Mouse (Mus musculus): ENCODE data around the gene Kcnk2.
"Not testable (repeated sequence)": the region's sequence is repeated elsewhere in the genome, so short reads cannot be mapped to it uniquely, and the experiment has no call there.

Gene Kcnk2

DNA sequence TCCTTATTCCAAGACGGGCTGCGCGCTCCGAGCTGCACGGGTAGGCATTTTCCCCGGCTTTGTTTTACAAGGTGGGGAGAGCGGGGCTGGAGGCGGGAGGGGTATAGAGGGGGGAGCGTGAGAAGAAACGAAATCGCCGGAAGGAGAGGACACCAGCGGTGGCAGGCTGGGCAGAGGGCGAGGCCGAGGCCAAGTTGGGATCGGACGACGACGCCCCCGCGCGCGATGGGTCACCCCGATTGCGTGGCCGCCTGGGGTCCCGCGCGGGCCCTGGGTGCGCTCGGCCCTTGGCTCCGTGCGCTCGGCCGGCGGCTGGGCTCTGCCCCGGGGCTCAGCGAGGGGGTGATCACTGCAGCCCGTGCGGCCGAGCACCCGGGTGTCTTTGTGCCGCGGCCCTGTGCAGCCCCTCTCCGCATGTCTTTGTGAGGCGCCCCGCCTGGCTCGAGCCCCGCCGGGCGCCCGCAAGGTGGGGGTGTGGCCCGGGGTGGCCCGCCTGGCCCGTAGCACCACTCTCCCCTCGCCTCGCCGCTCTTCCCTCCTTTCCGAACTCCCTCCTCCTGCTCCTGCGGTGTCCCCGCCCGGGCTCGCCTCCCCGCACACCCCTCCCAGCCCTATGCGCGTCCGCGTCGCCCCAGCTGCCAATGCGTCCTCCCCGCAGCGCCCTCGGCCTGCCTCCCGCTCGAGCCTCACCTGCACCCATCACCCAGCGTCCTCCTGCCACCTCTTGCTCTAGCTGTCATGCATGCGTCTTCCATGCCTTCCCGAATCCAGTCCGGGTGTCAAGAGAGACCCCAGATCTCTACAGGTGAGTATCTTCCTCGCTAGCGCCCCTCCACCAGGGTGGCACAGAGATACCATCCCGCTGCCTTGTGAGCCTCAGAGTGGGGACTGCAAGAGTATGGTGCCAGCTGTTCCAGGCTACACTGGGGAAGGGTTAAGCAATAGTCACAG is 58.5 kb downstream of the Kcnk2 start:
- no peak for DNase-seq (ENCODE audit: low read depth, low spot score)

- DNase-seq (ENCODE audit: low read depth, low spot score), result no peak
These were observed 59.5 kb downstream of the Kcnk2 start for GRCm38 (mm10) chr1:189342416-189343104.

DNA sequence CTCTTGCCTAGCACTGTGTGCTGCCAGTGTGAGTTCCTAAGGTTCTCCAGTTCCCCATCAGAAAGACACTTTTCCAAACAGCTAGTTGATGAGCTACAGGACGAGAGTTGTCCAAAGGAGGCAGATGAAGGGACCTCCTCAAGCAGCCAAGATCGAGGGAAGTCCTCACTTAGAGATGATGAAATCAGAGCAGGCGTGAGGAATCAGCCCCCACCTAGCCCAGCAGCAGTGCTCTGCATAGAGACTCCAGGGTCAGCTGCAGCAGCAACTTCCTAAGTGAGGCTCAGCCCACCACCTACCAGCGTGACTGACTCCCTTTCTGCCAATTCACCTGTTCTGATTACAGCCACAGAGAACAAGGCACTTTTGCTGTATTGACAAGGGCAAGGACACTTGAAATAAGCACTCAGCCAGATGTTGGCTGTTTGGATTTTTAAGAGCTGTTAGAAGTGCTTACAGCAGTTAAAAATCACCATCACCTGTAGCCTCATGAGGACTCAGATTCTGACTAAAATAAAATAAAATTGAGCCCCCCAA is 60.6 kb downstream of the Kcnk2 start:
- DNase-seq (ENCODE audit: low read depth, low spot score), result no peak

GRCm38 (mm10) chr1:189315896-189316295 is 86.2 kb downstream of the Kcnk2 start:
- DNase-seq (ENCODE audit: low read depth, low spot score), result no peak

DNA sequence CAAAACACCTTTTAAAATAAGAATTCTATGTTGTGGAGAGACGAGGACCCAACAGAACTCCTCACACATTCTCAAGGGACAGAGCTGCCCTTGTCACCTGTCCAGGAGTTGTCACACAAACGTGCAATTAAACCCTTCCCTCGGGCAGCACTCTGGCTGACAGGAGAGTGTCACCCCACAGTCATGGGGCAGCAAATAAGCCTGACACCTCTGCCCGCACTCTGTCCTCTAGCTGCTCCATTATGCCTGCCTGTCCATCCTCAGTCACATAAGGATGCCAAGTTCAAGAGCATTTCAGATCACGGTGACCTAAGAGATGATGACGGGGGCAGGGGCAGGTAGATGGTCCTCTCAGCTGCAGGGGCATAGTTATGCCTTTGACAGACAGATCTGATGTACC is 87.6 kb downstream of the Kcnk2 start:
- no peak for DNase-seq (ENCODE audit: low read depth, low spot score)

- DNase-seq (ENCODE audit: low read depth, low spot score), result no peak
These were observed 88.3 kb downstream of the Kcnk2 start for GRCm38 (mm10) chr1:189313750-189314149.

GRCm38 (mm10) chr1:189310145-189310544 is 91.9 kb downstream of the Kcnk2 start:
- no peak for DNase-seq (ENCODE audit: low read depth, low spot score)

DNA sequence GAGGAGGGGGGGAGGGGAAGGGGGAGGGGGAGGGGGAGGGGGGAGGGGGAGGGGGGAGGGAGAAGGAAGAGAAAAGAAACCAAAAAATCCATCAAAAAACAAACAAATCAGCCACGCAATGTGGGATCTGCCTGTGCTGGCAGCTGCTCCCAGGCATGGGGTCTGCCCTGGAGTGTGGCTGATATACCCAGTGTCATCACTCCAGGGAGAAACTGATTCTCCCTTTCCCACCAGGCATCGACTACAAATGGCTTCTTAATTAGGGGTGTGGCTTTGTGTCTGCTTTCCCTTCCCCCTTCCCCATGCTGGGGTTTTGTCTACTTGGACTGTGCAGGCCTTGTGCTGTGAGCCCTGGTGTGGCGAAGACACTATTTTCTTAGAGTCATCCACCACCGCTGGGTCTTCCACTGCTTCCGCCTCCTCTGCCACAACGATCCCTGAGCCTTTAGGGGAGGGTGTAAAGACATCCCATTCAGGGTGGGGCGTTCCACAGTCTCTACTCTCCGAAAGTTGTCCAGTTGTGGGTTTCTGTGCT is 97.0 kb downstream of the Kcnk2 start:
- no peak for DNase-seq (ENCODE audit: low read depth, low spot score)

DNA sequence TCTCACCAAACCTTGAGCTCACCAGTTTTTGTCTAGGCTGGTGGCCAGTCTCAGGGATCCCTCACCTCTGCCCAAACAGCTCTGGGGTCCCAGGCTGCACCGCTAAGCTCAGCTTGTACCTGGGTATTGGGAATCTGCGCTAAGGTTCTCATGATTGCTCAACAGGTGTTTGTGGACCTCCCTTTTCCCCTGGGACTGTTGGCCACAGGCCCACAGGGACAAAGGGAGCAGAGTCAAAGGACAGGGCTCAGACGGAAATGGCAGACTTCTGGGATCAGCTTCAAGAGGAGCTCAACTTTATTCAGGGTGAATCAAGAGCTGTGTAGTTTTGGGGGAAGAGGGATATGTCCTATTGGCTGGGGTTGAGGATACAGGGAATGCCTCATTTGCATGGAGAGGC is 99.1 kb downstream of the Kcnk2 start:
- DNase-seq (ENCODE audit: low read depth, low spot score), result no peak

- DNase-seq (ENCODE audit: low read depth, low spot score), result no peak
These were observed 108.2 kb downstream of the Kcnk2 start for GRCm38 (mm10) chr1:189293679-189294406.

- DNase-seq (ENCODE audit: low read depth, low spot score), result no peak
These were observed 111.2 kb downstream of the Kcnk2 start for GRCm38 (mm10) chr1:189290885-189291284.

- no peak for DNase-seq (ENCODE audit: low read depth, low spot score)
These were observed 113.1 kb downstream of the Kcnk2 start for GRCm38 (mm10) chr1:189288948-189289347.

- no peak for DNase-seq (ENCODE audit: low read depth, low spot score)
These were observed 129.8 kb downstream of the Kcnk2 start for GRCm38 (mm10) chr1:189272281-189272680.

DNA sequence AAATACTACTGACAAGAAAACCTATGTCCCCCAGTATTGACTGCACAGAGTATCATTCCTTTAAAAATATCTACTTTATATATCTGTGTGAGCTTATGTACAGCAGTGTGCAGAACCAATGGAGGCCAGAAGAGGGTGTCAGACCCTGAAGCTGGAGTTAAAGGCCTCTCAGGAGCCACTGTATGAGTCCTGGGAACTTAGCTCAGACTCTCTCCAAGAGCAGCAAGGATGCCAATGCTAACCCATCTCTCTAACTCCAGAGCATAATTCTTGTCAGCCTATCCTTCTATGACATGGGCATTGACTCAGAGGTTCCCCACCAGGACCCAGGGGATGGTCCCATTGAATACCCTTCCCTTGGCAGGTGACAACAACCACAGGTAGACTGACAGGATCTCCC is 148.4 kb downstream of the Kcnk2 start:
- no peak for DNase-seq (ENCODE audit: low read depth, low spot score)

DNA sequence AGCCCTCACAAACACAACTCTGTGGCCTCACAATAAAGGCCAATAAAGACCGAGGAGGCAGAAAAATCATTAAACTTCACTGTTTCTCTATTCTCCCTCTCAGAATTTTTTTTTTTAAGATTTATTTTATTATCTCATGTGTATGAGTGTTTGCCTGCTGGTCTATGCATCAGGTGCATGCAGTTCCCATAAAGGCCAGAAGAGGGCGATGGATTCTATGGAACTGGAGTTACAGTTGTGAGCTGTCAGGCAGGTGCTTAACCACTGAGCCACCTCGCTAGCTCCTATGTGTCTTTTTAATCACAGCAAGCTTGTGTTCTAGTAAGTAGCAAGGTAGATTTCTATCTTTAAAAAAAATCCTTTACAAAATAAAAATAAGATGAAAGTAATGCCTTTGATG is 148.9 kb downstream of the Kcnk2 start:
- DNase-seq (ENCODE audit: low read depth, low spot score), result no peak

- not testable (repeated sequence) for DNase-seq (ENCODE audit: low read depth, low spot score)
These were observed 158.9 kb downstream of the Kcnk2 start for GRCm38 (mm10) chr1:189243206-189243605.

DNA sequence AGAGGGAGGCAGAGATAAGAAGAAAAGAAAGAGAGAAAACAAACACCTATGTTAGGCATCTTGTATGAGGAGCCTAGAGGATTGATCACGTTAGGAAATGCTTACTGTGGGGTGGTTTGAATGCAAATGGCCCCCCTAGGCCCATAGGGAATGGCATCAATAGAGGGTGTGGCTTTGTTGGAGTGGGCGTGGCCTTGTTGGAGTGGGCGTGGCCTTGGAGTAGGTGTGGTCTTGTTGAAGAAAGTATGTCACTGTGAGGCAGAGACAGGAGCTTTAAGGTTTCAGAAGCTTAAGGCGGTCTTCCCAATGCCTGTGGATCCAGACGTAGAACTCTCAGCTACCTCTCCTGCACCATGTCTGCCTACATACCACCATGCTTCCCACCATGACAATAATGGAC is 166.8 kb downstream of the Kcnk2 start:
- no peak for DNase-seq (ENCODE audit: low read depth, low spot score)

DNA sequence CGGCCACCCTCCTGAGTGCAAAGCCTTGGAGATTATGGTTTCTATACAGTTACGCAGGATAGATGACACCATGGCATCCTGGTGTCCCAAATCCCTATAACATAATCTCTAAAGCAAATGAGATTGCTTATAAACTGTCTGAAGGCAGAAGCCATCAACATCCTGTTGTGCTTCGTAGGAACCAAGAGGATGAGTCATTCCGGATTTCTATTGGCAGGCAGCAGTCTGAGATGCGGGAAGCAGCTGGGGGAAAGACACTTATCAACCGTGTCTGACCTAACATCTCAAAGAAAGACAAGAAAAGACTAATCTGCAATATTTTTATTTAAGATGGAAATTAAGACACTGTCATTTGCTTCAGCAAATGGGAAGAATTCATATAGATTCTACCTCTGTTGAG is 169.2 kb downstream of the Kcnk2 start:
- DNase-seq (ENCODE audit: low read depth, low spot score), result no peak

DNA sequence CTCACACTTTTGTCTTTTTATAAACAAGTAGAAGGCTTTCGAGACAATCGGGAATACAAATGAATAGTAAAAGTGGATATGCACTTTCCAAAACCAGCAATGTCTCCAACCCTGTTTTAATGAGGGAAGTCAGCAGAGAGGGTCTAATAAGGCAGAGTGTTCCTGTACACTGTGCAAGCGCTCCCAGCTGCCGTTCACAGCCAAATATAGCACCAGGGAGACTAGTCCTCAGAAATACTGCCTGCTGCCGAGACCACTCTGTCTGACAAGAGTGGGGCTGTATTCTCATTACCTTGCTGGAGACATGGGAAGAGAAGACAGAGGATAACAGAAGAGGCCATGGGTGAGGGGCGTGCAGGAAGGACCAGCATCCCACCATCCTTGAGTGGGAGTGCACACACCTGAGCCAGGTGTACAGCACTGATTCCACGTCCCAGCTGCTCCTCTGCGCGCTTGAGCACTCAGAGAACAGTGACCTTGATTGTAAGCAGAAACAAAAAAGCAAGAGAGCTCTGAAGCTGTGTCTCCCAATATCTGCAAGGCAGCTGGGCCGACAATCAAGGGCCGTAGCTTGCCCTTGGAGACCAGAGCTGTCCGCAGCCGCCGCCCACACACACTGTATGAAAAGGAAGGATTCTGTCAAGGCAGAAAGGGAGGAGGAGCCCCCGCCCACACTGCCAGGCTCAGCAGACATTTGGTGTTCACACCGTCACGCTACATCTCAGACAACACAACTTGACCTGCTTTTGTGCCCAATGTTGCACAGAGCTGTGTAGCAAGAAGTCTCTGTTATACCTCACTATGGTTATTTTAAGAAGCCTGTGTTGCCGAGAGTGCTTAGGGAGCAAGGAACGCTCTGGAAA is 173.6 kb downstream of the Kcnk2 start:
- no peak for DNase-seq (ENCODE audit: low read depth, low spot score)

DNA sequence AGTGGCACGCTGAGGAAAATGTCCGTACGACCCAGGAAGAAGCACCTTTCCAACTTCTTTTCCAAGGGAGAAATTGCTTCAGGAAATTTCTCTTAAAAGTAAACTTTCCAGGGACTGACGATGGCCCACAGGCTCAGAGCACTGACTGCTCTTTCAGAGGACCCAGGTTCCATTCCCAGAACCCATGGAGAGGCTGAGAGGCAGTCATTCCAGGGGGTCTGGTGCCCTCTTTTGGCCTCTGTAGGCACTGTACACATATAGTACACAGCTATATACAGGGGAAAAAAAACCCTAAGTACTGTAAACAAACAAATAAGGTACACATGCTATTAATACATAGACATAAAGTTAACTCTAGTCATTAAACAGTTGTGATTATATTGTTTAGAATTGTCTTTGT is 174.6 kb downstream of the Kcnk2 start:
- DNase-seq (ENCODE audit: low read depth, low spot score), result no peak

GRCm38 (mm10) chr1:189219051-189219450 is 183.0 kb downstream of the Kcnk2 start:
- DNase-seq (ENCODE audit: low read depth, low spot score), result no peak
